ENCODE assay signal across 8 mouse cellular contexts in genomic region chr12:4769333-4769723, GRCm38 (mm10). TPM values are rescaled to one million over a fixed set of nuclear protein-coding genes. Genes with fewer than 3 reads are reported as not detected.
DNase-seq lines count a peak whose midpoint lies in the region; ATAC-seq and TF ChIP-seq lines count a peak whose summit lies in the region.

No protein-coding gene starts in this region.

- H3K9ac ChIP-seq in forebrain, embryonic 14.5 days (ENCODE audit: low read length), result peak overlapping the region; percentile 87
- H3K9ac ChIP-seq in liver, embryonic 12.5 days, result peak overlapping the region; percentile 85
- peak overlapping the region; percentile 68; the same call in 1 of the 2 replicates for H3K9ac ChIP-seq in stomach, embryonic 15.5 days

- no peaks in the 10 kb centered on the region for H3K9me3 ChIP-seq in forebrain, embryonic 14.5 days (replicated peaks; ENCODE audit: control insufficient read depth, low read length)
- no peaks in the 10 kb centered on the region for H3K9me3 ChIP-seq in liver, embryonic 12.5 days (replicated peaks)
- no peaks in the 10 kb centered on the region for H3K9me3 ChIP-seq in stomach, embryonic 15.5 days

- peak overlapping the region; percentile 58 for H3K4me2 ChIP-seq in forebrain, embryonic 14.5 days (ENCODE audit: low read length)
- peak overlapping the region; percentile 73 for H3K4me2 ChIP-seq in liver, embryonic 12.5 days
- peak overlapping the region; percentile 87 for H3K4me2 ChIP-seq in stomach, embryonic 15.5 days

- no peak for DNase-seq in spleen, adult 2 months (ENCODE audit: low read depth in 1 of 2, low spot score in 2 of 2)
- no peak for DNase-seq in spleen, adult 12 weeks (ENCODE audit: low spot score)
- DNase-seq in forebrain, embryonic 14.5 days (ENCODE audit: low spot score), result no peak
- DNase-seq in adrenal gland, adult 8-10 months, result no peak
- no peak for DNase-seq in left cerebral cortex, adult 18-20 months (ENCODE audit: low spot score in 2 of 2)

- no peaks in the 10 kb centered on the region for H3K27me3 ChIP-seq in spleen, adult 2 months (ENCODE audit: control insufficient read depth, insufficient read depth, low read length)
- no peaks in the 10 kb centered on the region for H3K27me3 ChIP-seq in forebrain, embryonic 14.5 days (replicated peaks; ENCODE audit: control insufficient read depth, insufficient read depth, low read length)
- no peaks in the 10 kb centered on the region for H3K27me3 ChIP-seq in liver, embryonic 12.5 days (replicated peaks)
- H3K27me3 ChIP-seq in stomach, embryonic 15.5 days (replicated peaks), result no peaks in the 10 kb centered on the region

- ATAC-seq in forebrain, embryonic 14.5 days, result peak; percentile 35
- no peak for ATAC-seq in liver, embryonic 12.5 days
- ATAC-seq in stomach, embryonic 15.5 days (ENCODE audit: insufficient read depth, low FRiP score, low read depth), result no peak; the same call in 1 of the 2 replicates
- no peak for ATAC-seq in frontal cortex, adult (ENCODE audit: low TSS enrichment)

- 26% methylated on average over 13 of the region's 13 CpGs for WGBS in spleen, adult 2 months
- 20% methylated on average over 13 of the region's 13 CpGs for WGBS in forebrain, embryonic 14.5 days
- 15% methylated on average over 13 of the region's 13 CpGs for WGBS in liver, embryonic 12.5 days (ENCODE audit: insufficient replicate concordance)
- 21% methylated on average over 13 of the region's 13 CpGs for WGBS in stomach, embryonic 15.5 days

- H3K4me3 ChIP-seq in spleen, adult 2 months (ENCODE audit: extremely low read depth, insufficient read depth, insufficient read length), result peak overlapping the region; percentile 91
- H3K4me3 ChIP-seq in forebrain, embryonic 14.5 days (ENCODE audit: low read depth, low read length), result peak overlapping the region; percentile 68
- peak overlapping the region; percentile 73 for H3K4me3 ChIP-seq in liver, embryonic 12.5 days
- H3K4me3 ChIP-seq in stomach, embryonic 15.5 days (replicated peaks), result peak overlapping the region; percentile 73

- no peak for TF ChIP-seq POLR2A in spleen, adult 2 months (IDR thresholded peaks at IDR 0.05; ENCODE audit: low read depth, low read length)

- H3K27ac ChIP-seq in spleen, adult 2 months (ENCODE audit: insufficient read depth, low read length), result no peak overlapping the region
- H3K27ac ChIP-seq in forebrain, embryonic 14.5 days (ENCODE audit: low read depth, low read length), result peak overlapping the region; percentile 97
- peak overlapping the region; percentile 84 for H3K27ac ChIP-seq in liver, embryonic 12.5 days
- peak overlapping the region; percentile 86; the same call in 1 of the 2 replicates for H3K27ac ChIP-seq in stomach, embryonic 15.5 days

- TF ChIP-seq CTCF in spleen, adult 2 months (IDR thresholded peaks at IDR 0.05; ENCODE audit: extremely low read depth, insufficient read depth, insufficient read length, insufficient replicate concordance), result no peak

- H3K4me1 ChIP-seq in spleen, adult 2 months (ENCODE audit: control insufficient read depth, insufficient read depth, insufficient read length), result peaks cover 5% of the 10 kb centered on the region; the same call in 1 of the 2 replicates
- H3K4me1 ChIP-seq in forebrain, embryonic 14.5 days (ENCODE audit: control insufficient read depth, insufficient read depth, low read length), result 0 out of 2 replicates have a peak, but pooled peaks cover 3% of the 10 kb centered on the region
- H3K4me1 ChIP-seq in liver, embryonic 12.5 days, result peaks cover 14% of the 10 kb centered on the region
- H3K4me1 ChIP-seq in stomach, embryonic 15.5 days, result 0 out of 2 replicates have a peak, but pooled peaks cover 3% of the 10 kb centered on the region

- H3K36me3 ChIP-seq in spleen, adult 2 months (ENCODE audit: control insufficient read depth, insufficient read depth, low read length), result no peaks in the 10 kb centered on the region
- H3K36me3 ChIP-seq in forebrain, embryonic 14.5 days (ENCODE audit: control insufficient read depth, insufficient read depth, low read length), result no peaks in the 10 kb centered on the region
- no peaks in the 10 kb centered on the region for H3K36me3 ChIP-seq in liver, embryonic 12.5 days
- H3K36me3 ChIP-seq in stomach, embryonic 15.5 days, result no peaks in the 10 kb centered on the region

RNA-seq across cellular contexts. Expression of gene Fam228b, which starts 0.3 kb away (rescaled TPM):
- polyA plus RNA-seq in spleen, adult 2 months (2012; rRNA removed), result 0.16 and 0.33 TPM in 2 replicates
- 4.1 and 5.5 TPM in 2 replicates for polyA plus RNA-seq in forebrain, embryonic 14.5 days (2014; fragmentation: Nextera tagmentation; extraction: Ambion mirVana)
- polyA plus RNA-seq in liver, embryonic 12.5 days (2016; fragmentation: Nextera tagmentation; extraction: Ambion mirVana), result 0.93 and 2.6 TPM in 2 replicates
- polyA plus RNA-seq in stomach, embryonic 15.5 days (2015; fragmentation: Nextera tagmentation; extraction: Ambion mirVana), result 3.1 and 3.5 TPM in 2 replicates
- total RNA-seq in adrenal gland, adult 8-10 months (2022), result 1 to 10 TPM; 4.6 to 8.1 (median 6.3) TPM
- total RNA-seq in left cerebral cortex, adult 18-20 months (2021), result 10 to 100 TPM; 15.0 to 24.1 TPM

RNA-seq across cellular contexts. Expression of gene Pfn4, which starts 0.5 kb away (rescaled TPM):
- 0.06 and 0.18 TPM in 2 replicates for polyA plus RNA-seq in spleen, adult 2 months (2012; rRNA removed)
- polyA plus RNA-seq in forebrain, embryonic 14.5 days (2014; fragmentation: Nextera tagmentation; extraction: Ambion mirVana), result 10.7 and 11.8 TPM in 2 replicates
- 1.7 and 1.8 TPM in 2 replicates for polyA plus RNA-seq in liver, embryonic 12.5 days (2016; fragmentation: Nextera tagmentation; extraction: Ambion mirVana)
- polyA plus RNA-seq in stomach, embryonic 15.5 days (2015; fragmentation: Nextera tagmentation; extraction: Ambion mirVana), result 1.6 and 2.0 TPM in 2 replicates
- 1 to 10 TPM in 3 of 4 experiments, under 1 TPM in 1; 0.75 to 3.7 (median 2.6) TPM for total RNA-seq in adrenal gland, adult 8-10 months (2022)
- total RNA-seq in left cerebral cortex, adult 18-20 months (2021), result 10 to 100 TPM; 10.8 to 11.0 TPM

RNA-seq across cellular contexts. Expression of gene Fam228a, which starts 31.1 kb away (rescaled TPM):
- 0.04 and 0.07 TPM in 2 replicates for polyA plus RNA-seq in spleen, adult 2 months (2012; rRNA removed)
- 0.13 and 0.53 TPM in 2 replicates for polyA plus RNA-seq in forebrain, embryonic 14.5 days (2014; fragmentation: Nextera tagmentation; extraction: Ambion mirVana)
- polyA plus RNA-seq in liver, embryonic 12.5 days (2016; fragmentation: Nextera tagmentation; extraction: Ambion mirVana), result 0.20 TPM in 1 of 2 replicates, not detected in the other
- 0.28 and 0.44 TPM in 2 replicates for polyA plus RNA-seq in stomach, embryonic 15.5 days (2015; fragmentation: Nextera tagmentation; extraction: Ambion mirVana)
- under 1 TPM in 3 of 4 experiments, not detected in 1; 0.28 to 0.59 (median 0.48) TPM for total RNA-seq in adrenal gland, adult 8-10 months (2022)
- total RNA-seq in left cerebral cortex, adult 18-20 months (2021), result 1 to 10 TPM; 1.7 to 1.9 TPM

RNA-seq across cellular contexts. Expression of gene Sf3b6, which starts 48.0 kb away (rescaled TPM):
- polyA plus RNA-seq in spleen, adult 2 months (2012; rRNA removed), result 33.8 and 40.8 TPM in 2 replicates
- 362 and 405 TPM in 2 replicates for polyA plus RNA-seq in forebrain, embryonic 14.5 days (2014; fragmentation: Nextera tagmentation; extraction: Ambion mirVana)
- 193 and 203 TPM in 2 replicates for polyA plus RNA-seq in liver, embryonic 12.5 days (2016; fragmentation: Nextera tagmentation; extraction: Ambion mirVana)
- polyA plus RNA-seq in stomach, embryonic 15.5 days (2015; fragmentation: Nextera tagmentation; extraction: Ambion mirVana), result 207 and 267 TPM in 2 replicates
- total RNA-seq in adrenal gland, adult 8-10 months (2022), result 100 to 1,000 TPM in 3 of 4 experiments, 10 to 100 TPM in 1; 98.9 to 114 (median 103) TPM
- 10 to 100 TPM; 72.6 to 84.1 TPM for total RNA-seq in left cerebral cortex, adult 18-20 months (2021)
